Mouse (Mus musculus) kidney, embryonic 14.5 days (tissue): ENCODE results near the gene Lef1. TPM values are rescaled to one million over a fixed set of nuclear protein-coding genes. Genes with fewer than 3 reads are reported as not detected.

ENCODE experiments used
- ATAC-seq: fragments of 200-750 bp; cut with Nextera tagmentation; 2 replicates; pipeline ENCODE4 v1.8.0; 2017; ENCODE audit warnings: moderate number of reproducible peaks, mild to moderate bottlenecking, moderate TSS enrichment, moderate library complexity; ENCODE audit not compliant: low FRiP score, low TSS enrichment
- H3K27ac ChIP-seq: fragments of 300-500 bp; sonication (generic); 2 replicates; pipeline ENCODE4 v1.5.1; 2014; ENCODE audit warnings: low read depth, mild to moderate bottlenecking, low read length, moderate library complexity, mixed read lengths
- H3K27me3 ChIP-seq: fragments of 300-500 bp; sonication (generic); 2 replicates; pipeline ENCODE4 v1.6.1; 2014; ENCODE audit warnings: mild to moderate bottlenecking, low read length; ENCODE audit not compliant: control insufficient read depth, insufficient read depth
- H3K36me3 ChIP-seq: fragments of 300-500 bp; sonication (generic); 2 replicates; pipeline ENCODE4 v1.6.1; 2014; ENCODE audit warnings: low read length, mixed read lengths; ENCODE audit not compliant: control insufficient read depth, insufficient read depth
- H3K4me1 ChIP-seq: fragments of 300-500 bp; sonication (generic); 2 replicates; pipeline ENCODE4 v1.6.1; 2014; ENCODE audit warnings: low read length, mixed read lengths; ENCODE audit not compliant: control insufficient read depth, insufficient read depth
- H3K4me2 ChIP-seq: fragments of 300-500 bp; sonication (generic); replicated peaks from 2 replicates; pipeline ENCODE4 v1.6.1; 2014; ENCODE audit warnings: low read depth, mild to moderate bottlenecking, low read length
- H3K4me3 ChIP-seq: fragments of 300-500 bp; sonication (generic); 2 replicates; pipeline ENCODE4 v1.5.1; 2014; ENCODE audit warnings: mild to moderate bottlenecking, low read length
- H3K9ac ChIP-seq: fragments of 300-500 bp; sonication (generic); 2 replicates; pipeline ENCODE4 v1.6.1; 2014; ENCODE audit warnings: low read depth, mild to moderate bottlenecking, low read length, moderate library complexity
- H3K9me3 ChIP-seq: fragments of 300-500 bp; sonication (generic); 2 replicates; pipeline ENCODE4 v1.6.1; 2016; ENCODE audit warnings: low read length; ENCODE audit not compliant: control insufficient read depth
- WGBS: fragments of 180-500 bp; shearing (Covaris S2); extraction: QIAGEN DNeasy Blood & Tissue Kit; methylation state at CpG from one replicate; pipeline ENCODE4 v1.1.7; 2014; 5-methylcytosine and 5-hydroxymethylcytosine counted together
- polyA plus RNA-seq: library from polyadenylated mRNA; unstranded; fragments of >200 nt; fragmentation: Nextera tagmentation; extraction: Ambion mirVana; gene quantifications from 2 replicates; pipeline ENCODE4 v1.2.1, GENCODE M21; 2014

Gene Lef1
- polyA plus RNA-seq, 1 experiment from 2014 or later, result 32.1 TPM

GRCm38 (mm10) chr3:131126438-131126837 is 16.2 kb downstream of the Lef1 start:
- Histone ChIP-seq H3K27ac (no peak overlapping the region), H3K4me1 (no peaks in the 10 kb centered on the region), H3K4me3 (no peak overlapping the region), H3K27me3 (no peaks in the 10 kb centered on the region), H3K9ac (no peak overlapping the region), H3K9me3 (no peaks in the 10 kb centered on the region), H3K4me2 (no peak overlapping the region), H3K36me3 (0 out of 2 replicates have a peak, but pooled peaks cover 4% of the 10 kb centered on the region)
- WGBS, result 94% methylated on average over 4 of the region's 4 CpGs
- no peak for ATAC-seq

- Histone ChIP-seq H3K27me3 (no peaks in the 10 kb centered on the region), H3K27ac (no peak overlapping the region), H3K9ac (no peak overlapping the region), H3K4me1 (peaks cover 20% of the 10 kb centered on the region), H3K4me3 (no peak overlapping the region), H3K9me3 (no peaks in the 10 kb centered on the region), H3K4me2 (no peak overlapping the region), H3K36me3 (no peaks in the 10 kb centered on the region)
- ATAC-seq, result peak; percentile 33; the same call in 1 of the 2 replicates
- WGBS, result 68% methylated on average over 9 of the region's 9 CpGs
Measured at GRCm38 (mm10) chr3:131134003-131134402, 23.7 kb downstream of the Lef1 start.

- 45% methylated on average over 9 of the region's 9 CpGs for WGBS
- no peaks in the 10 kb centered on the region for H3K36me3 ChIP-seq
- no peak overlapping the region for H3K4me3 ChIP-seq
- H3K27me3 ChIP-seq, result no peaks in the 10 kb centered on the region
- no peak overlapping the region for H3K27ac ChIP-seq
- ATAC-seq, result no peak
- no peak overlapping the region for H3K9ac ChIP-seq
- peaks cover 20% of the 10 kb centered on the region for H3K4me1 ChIP-seq
- H3K9me3 ChIP-seq, result no peaks in the 10 kb centered on the region
- no peak overlapping the region for H3K4me2 ChIP-seq
Measured at GRCm38 (mm10) chr3:131135434-131135833, 25.2 kb downstream of the Lef1 start.

GRCm38 (mm10) chr3:131136455-131136854 is 26.2 kb downstream of the Lef1 start:
- Histone ChIP-seq H3K27ac (no peak overlapping the region), H3K4me3 (no peak overlapping the region), H3K4me1 (peaks cover 20% of the 10 kb centered on the region), H3K36me3 (no peaks in the 10 kb centered on the region), H3K9me3 (no peaks in the 10 kb centered on the region), H3K27me3 (no peaks in the 10 kb centered on the region), H3K9ac (no peak overlapping the region), H3K4me2 (peak overlapping the region; percentile 21; the same call in 1 of the 2 replicates)
- WGBS, result 31% methylated on average over 8 of the region's 8 CpGs
- ATAC-seq, result no peak

- no peak overlapping the region for H3K4me3 ChIP-seq
- peaks cover 20% of the 10 kb centered on the region for H3K4me1 ChIP-seq
- WGBS, result 29% methylated on average over 18 of the region's 18 CpGs
- no peak overlapping the region for H3K27ac ChIP-seq
- 0 out of 2 replicates have a peak, but pooled peaks have one; percentile 24 for ATAC-seq
- H3K4me2 ChIP-seq, result no peak overlapping the region; the same call in 1 of the 2 replicates
- no peaks in the 10 kb centered on the region for H3K27me3 ChIP-seq
- H3K9me3 ChIP-seq, result no peaks in the 10 kb centered on the region
- no peak overlapping the region for H3K9ac ChIP-seq
- no peaks in the 10 kb centered on the region for H3K36me3 ChIP-seq
Measured at GRCm38 (mm10) chr3:131137119-131137781, 27.0 kb downstream of the Lef1 start.

- Histone ChIP-seq H3K36me3 (no peaks in the 10 kb centered on the region), H3K4me1 (peaks cover 22% of the 10 kb centered on the region)
- WGBS, result 79% methylated on average over 9 of the region's 9 CpGs
Measured at GRCm38 (mm10) chr3:131138224-131138623, 28.0 kb downstream of the Lef1 start.

GRCm38 (mm10) chr3:131138797-131139196 is 28.5 kb downstream of the Lef1 start:
- H3K9me3 ChIP-seq, result no peaks in the 10 kb centered on the region
- H3K4me1 ChIP-seq, result peaks cover 27% of the 10 kb centered on the region
- no peak overlapping the region for H3K4me2 ChIP-seq
- no peaks in the 10 kb centered on the region for H3K36me3 ChIP-seq
- H3K27ac ChIP-seq, result no peak overlapping the region
- H3K4me3 ChIP-seq, result no peak overlapping the region
- H3K9ac ChIP-seq, result no peak overlapping the region
- 88% methylated on average over 8 of the region's 8 CpGs for WGBS
- no peaks in the 10 kb centered on the region for H3K27me3 ChIP-seq
- ATAC-seq, result no peak

More at GRCm38 (mm10) chr3:131138224-131138623, 28.0 kb downstream of the Lef1 start:
- no peak overlapping the region for H3K4me3 ChIP-seq
- H3K4me2 ChIP-seq, result no peak overlapping the region
- no peaks in the 10 kb centered on the region for H3K27me3 ChIP-seq
- H3K9me3 ChIP-seq, result no peaks in the 10 kb centered on the region
- no peak overlapping the region for H3K9ac ChIP-seq
- ATAC-seq, result no peak
- H3K27ac ChIP-seq, result no peak overlapping the region

- H3K4me2 ChIP-seq, result no peak overlapping the region
- H3K4me3 ChIP-seq, result no peak overlapping the region
- H3K4me1 ChIP-seq, result peaks cover 27% of the 10 kb centered on the region
Measured at GRCm38 (mm10) chr3:131139345-131140090, 29.2 kb downstream of the Lef1 start.

GRCm38 (mm10) chr3:131140091-131140462 is 29.8 kb downstream of the Lef1 start:
- Histone ChIP-seq H3K9me3 (no peaks in the 10 kb centered on the region), H3K9ac (no peak overlapping the region), H3K27ac (no peak overlapping the region; the same call in 1 of the 2 replicates), H3K36me3 (no peaks in the 10 kb centered on the region), H3K4me1 (peaks cover 24% of the 10 kb centered on the region), H3K4me2 (no peak overlapping the region), H3K27me3 (no peaks in the 10 kb centered on the region), H3K4me3 (no peak overlapping the region)
- WGBS, result 91% methylated on average over 7 of the region's 7 CpGs
- no peak for ATAC-seq

More at GRCm38 (mm10) chr3:131139345-131140090, 29.2 kb downstream of the Lef1 start:
- Histone ChIP-seq H3K27ac (peak overlapping the region; percentile 42; the same call in 1 of the 2 replicates), H3K36me3 (no peaks in the 10 kb centered on the region), H3K9ac (no peak overlapping the region), H3K27me3 (no peaks in the 10 kb centered on the region), H3K9me3 (no peaks in the 10 kb centered on the region)
- 49% methylated on average over 14 of the region's 14 CpGs for WGBS
- ATAC-seq, result no peak
